Mouse (Mus musculus) A20 (cell line): ENCODE data around the gene Fau.

Source experiments
- DNase-seq: peaks from one replicate; pipeline ENCODE4 v3.0.0-alpha.2; 2011; ENCODE audit warnings: low read depth, low spot score

Fau gene

GRCm38 (mm10) chr19:6070571-6071250 is 13.1 kb downstream of the Fau start:
- no peak for DNase-seq

GRCm38 (mm10) chr19:6071261-6071660 is 13.6 kb downstream of the Fau start:
- DNase-seq = no peak

GRCm38 (mm10) chr19:6073889-6074288 is 16.2 kb downstream of the Fau start:
- DNase-seq = peak; percentile 85

- peak; percentile 97 for DNase-seq
Observed at GRCm38 (mm10) chr19:6076564-6077393, 19.1 kb downstream of the Fau start, which contains the start of gene Vps51. Gene Vps51, minus strand, starts transcription at chr19:6077231.

- no peak for DNase-seq
Observed at GRCm38 (mm10) chr19:6079983-6080480, 22.4 kb downstream of the Fau start, which contains the start of gene Tmem262. Gene Tmem262, plus strand, starts transcription at chr19:6080033.

- no peak for DNase-seq
Observed at GRCm38 (mm10) chr19:6082156-6082555, 24.5 kb downstream of the Fau start, which contains the start of gene Gm28374. Gene Gm28374, minus strand, starts transcription at chr19:6082256.

GRCm38 (mm10) chr19:6084478-6085248 is 27.0 kb downstream of the Fau start, which contains the start of the genes Zfpl1 and Cdca5:
Gene Zfpl1, minus strand, starts transcription at chr19:6084956.
Gene Cdca5, plus strand, starts transcription at chr19:6084983.
- DNase-seq = peak; percentile 98

- peak; percentile 94 for DNase-seq
Observed at GRCm38 (mm10) chr19:6085417-6085879, 27.8 kb downstream of the Fau start.

GRCm38 (mm10) chr19:6088841-6089240 is 31.2 kb downstream of the Fau start:
- DNase-seq = no peak

GRCm38 (mm10) chr19:6094119-6094518 is 36.5 kb downstream of the Fau start, which contains the start of gene AC131692.1:
Gene AC131692.1, plus strand, starts transcription at chr19:6094419.
- no peak for DNase-seq

GRCm38 (mm10) chr19:6097847-6098246 is 40.2 kb downstream of the Fau start:
- DNase-seq = no peak

- no peak for DNase-seq
Observed at GRCm38 (mm10) chr19:6101186-6101585, 43.5 kb downstream of the Fau start.

- DNase-seq = no peak
Observed at GRCm38 (mm10) chr19:6102169-6102853, 44.7 kb downstream of the Fau start.

- DNase-seq = no peak
Observed at GRCm38 (mm10) chr19:6104476-6104875, 46.8 kb downstream of the Fau start.

- DNase-seq = no peak
Observed at GRCm38 (mm10) chr19:6105586-6105985, 47.9 kb downstream of the Fau start, which contains the start of gene Naaladl1. Gene Naaladl1, plus strand, starts transcription at chr19:6105782.
